Mouse (Mus musculus) stomach, postnatal 0 days (tissue): Measurements from ENCODE around the gene Tgfb1.

Experiments used
- CTCF ChIP-seq: IDR thresholded peaks from 2 replicates; pipeline ENCODE4 v1.5.1; 2016; ENCODE audit warnings: antibody characterized with exemption, low read depth, mild to moderate bottlenecking, moderate library complexity
- EP300 ChIP-seq: optimal IDR thresholded peaks from 2 replicates; pipeline ENCODE3; 2016; ENCODE audit warnings: antibody characterized with exemption

DNA sequence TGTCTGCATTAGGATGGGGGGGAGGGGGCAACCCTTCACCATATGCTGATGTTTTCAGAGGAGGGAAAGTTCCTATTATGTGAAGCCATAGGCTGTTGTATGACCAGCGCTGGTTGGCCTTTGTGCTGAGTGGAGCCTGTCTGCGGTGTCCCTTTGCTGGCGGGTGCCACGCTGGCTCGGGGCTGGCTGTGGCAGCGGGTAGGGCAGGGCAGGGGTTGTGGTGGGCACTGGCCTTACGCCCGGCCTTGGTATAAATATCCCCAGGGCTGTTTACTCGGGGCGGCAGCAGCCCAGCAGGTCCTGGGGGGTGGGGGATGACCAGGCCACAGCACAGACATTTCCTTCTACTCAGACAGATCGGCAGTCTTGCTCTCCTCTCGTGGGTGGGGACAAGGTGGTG is 23.2 kb downstream of the Tgfb1 start:
- TF ChIP-seq CTCF (no peak), EP300 (no peak)
